In the genomic region with DNA sequence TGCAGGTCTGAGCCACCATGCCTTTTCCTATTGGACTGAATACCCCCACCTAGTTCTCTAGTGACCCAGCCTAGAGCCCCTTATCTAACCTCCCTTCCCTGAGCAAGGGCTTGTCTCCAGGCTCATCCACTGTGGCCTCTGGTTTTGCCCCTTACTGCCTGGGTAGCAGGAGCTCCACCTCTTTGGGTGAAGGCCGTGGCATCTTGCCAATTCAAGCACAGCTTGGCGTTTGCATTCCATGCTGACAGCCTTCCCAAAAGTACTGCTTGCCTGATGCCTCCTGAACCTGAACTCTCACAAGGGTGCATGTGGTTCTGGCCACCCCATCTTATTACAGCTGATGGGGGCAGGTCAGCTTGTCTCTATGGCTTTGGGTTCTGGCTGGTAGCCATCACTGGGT, we compare ENCODE assay signal across 15 mouse cellular contexts. TPM values are rescaled to one million over a fixed set of nuclear protein-coding genes. Genes with fewer than 3 reads are reported as not detected.
A peak's percentile ranks its signal among the peaks of the same experiment; 100 is the strongest.
DNase-seq lines count a peak whose midpoint lies in the region; ATAC-seq lines count a peak whose summit lies in the region.
"Had no signal": no experiment of that assay in that cellular context is flagged by ENCODE, and none has a peak within 500 bp of the region (broad histone marks: within the 10 kb centered on the region; RNA-seq: fewer than 3 reads in every experiment).

No protein-coding gene starts in this region.

- H3K36me3 ChIP-seq in heart, embryonic 11.5 days (ENCODE audit: control insufficient read depth, insufficient read depth, low read length): no peaks in the 10 kb centered on the region
- H3K36me3 ChIP-seq in midbrain, embryonic 14.5 days (ENCODE audit: control insufficient read depth, insufficient read depth, low read length): no peaks in the 10 kb centered on the region
- H3K36me3 ChIP-seq: liver, embryonic 13.5 days had no signal

- WGBS in heart, embryonic 11.5 days (ENCODE audit: insufficient replicate concordance): 40% methylated on average over 2 of the region's 2 CpGs
- 64% methylated on average over 2 of the region's 2 CpGs for WGBS in midbrain, embryonic 14.5 days

- no peaks in the 10 kb centered on the region for H3K9me3 ChIP-seq in heart, embryonic 11.5 days (replicated peaks; ENCODE audit: control insufficient read depth, low read length)
- H3K9me3 ChIP-seq in midbrain, embryonic 14.5 days (ENCODE audit: control insufficient read depth, low read length): no peaks in the 10 kb centered on the region
- H3K9me3 ChIP-seq: liver, embryonic 13.5 days had no signal

- peaks cover 2% of the 10 kb centered on the region; the same call in 1 of the 2 replicates for H3K27me3 ChIP-seq in heart, embryonic 11.5 days (ENCODE audit: control insufficient read depth, insufficient read depth, low read length)
- H3K27me3 ChIP-seq in midbrain, embryonic 14.5 days (ENCODE audit: control insufficient read depth, insufficient read depth, low read length): no peaks in the 10 kb centered on the region
- H3K27me3 ChIP-seq: liver, embryonic 13.5 days; Patski had no signal

- peak; percentile 18 for DNase-seq in heart, adult 8-10 months (ENCODE audit: low spot score)
- peak; percentile 50 for DNase-seq in urinary bladder, postnatal 14 days (ENCODE audit: low spot score)
- DNase-seq in urinary bladder, postnatal 4 days (ENCODE audit: low spot score in 2 of 2): no peak
- DNase-seq in kidney, postnatal 4 days: peak; percentile 48 to 57
- no peak for DNase-seq in gastrocnemius, postnatal 4 days (ENCODE audit: low spot score in 2 of 2)
- DNase-seq in gastrocnemius, postnatal 25 days: no peak
- no peak for DNase-seq in midbrain, embryonic 14.5 days
- DNase-seq: cerebellum, postnatal 36 days; layer of hippocampus, postnatal 36 days; liver, embryonic 13.5 days had no signal

- H3K4me1 ChIP-seq in heart, embryonic 11.5 days (ENCODE audit: control insufficient read depth, insufficient read depth, low read length): no peaks in the 10 kb centered on the region
- H3K4me1 ChIP-seq in midbrain, embryonic 14.5 days (ENCODE audit: control insufficient read depth, insufficient read depth, low read length): no peaks in the 10 kb centered on the region
- H3K4me1 ChIP-seq: liver, embryonic 13.5 days had no signal

- no peak for ATAC-seq in heart, embryonic 11.5 days (replicated peaks; ENCODE audit: insufficient number of reproducible peaks, low FRiP score, low TSS enrichment)
- ATAC-seq in midbrain, embryonic 14.5 days (ENCODE audit: low FRiP score, low TSS enrichment): no peak
- ATAC-seq: hindbrain, postnatal 0 days; midbrain, embryonic 16.5 days; Patski had no signal

- H3K27ac ChIP-seq in heart, embryonic 11.5 days (ENCODE audit: low read depth, low read length): no peak overlapping the region
- H3K27ac ChIP-seq in midbrain, embryonic 14.5 days (replicated peaks; ENCODE audit: low read depth, low read length): no peak overlapping the region
- H3K27ac ChIP-seq: hindbrain, postnatal 0 days; liver, embryonic 13.5 days had no signal

- no peak overlapping the region for H3K4me3 ChIP-seq in heart, embryonic 11.5 days (ENCODE audit: low read depth, low read length)
- H3K4me3 ChIP-seq in midbrain, embryonic 14.5 days (replicated peaks; ENCODE audit: low read depth, low read length): no peak overlapping the region
- H3K4me3 ChIP-seq: liver, embryonic 13.5 days had no signal

- no peak overlapping the region for H3K4me2 ChIP-seq in heart, embryonic 11.5 days
- no peak overlapping the region for H3K4me2 ChIP-seq in midbrain, embryonic 14.5 days (ENCODE audit: low read length)
- H3K4me2 ChIP-seq: liver, embryonic 13.5 days had no signal

- no peak overlapping the region for H3K9ac ChIP-seq in heart, embryonic 11.5 days (ENCODE audit: low read depth, low read length)
- no peak overlapping the region for H3K9ac ChIP-seq in midbrain, embryonic 14.5 days (replicated peaks; ENCODE audit: low read length)
- H3K9ac ChIP-seq: liver, embryonic 13.5 days had no signal

RNA-seq across cellular contexts. Expression of gene Mesp2, which starts 6.6 kb away (rescaled TPM):
- under 1 TPM in 3 of 4 experiments, not detected in 1; 0.22 to 0.23 (median 0.22) TPM for total RNA-seq in heart, adult 8-10 months (2022)
- 0.48 and 0.67 TPM in 2 replicates for polyA plus RNA-seq in heart, embryonic 11.5 days (2014; fragmentation: Nextera tagmentation; extraction: Ambion mirVana)
- under 1 TPM; 0.18 to 0.37 TPM for total RNA-seq in gastrocnemius, postnatal 4 days (2021)
- not detected for total RNA-seq in gastrocnemius, postnatal 25 days (2021)
- polyA plus RNA-seq in midbrain, embryonic 14.5 days (2014; fragmentation: Nextera tagmentation; extraction: Ambion mirVana): 1.1 and 1.8 TPM in 2 replicates
- total RNA-seq: gastrocnemius, adult 8-10 months had no signal

RNA-seq across cellular contexts. Expression of gene Mesp1, which starts 10.3 kb away (rescaled TPM):
- total RNA-seq in heart, adult 8-10 months (2022): not detected
- polyA plus RNA-seq in heart, embryonic 11.5 days (2014; fragmentation: Nextera tagmentation; extraction: Ambion mirVana): 0.17 TPM in 1 of 2 replicates, not detected in the other
- not detected for total RNA-seq in gastrocnemius, postnatal 4 days (2021)
- not detected for total RNA-seq in gastrocnemius, postnatal 25 days (2021)
- polyA plus RNA-seq in midbrain, embryonic 14.5 days (2014; fragmentation: Nextera tagmentation; extraction: Ambion mirVana): 0.23 and 0.33 TPM in 2 replicates
- total RNA-seq: gastrocnemius, adult 8-10 months had no signal
- polyA plus RNA-seq: liver, embryonic 13.5 days; Patski had no signal

RNA-seq across cellular contexts. Expression of gene Anpep, which starts 57.0 kb away (rescaled TPM):
- total RNA-seq in heart, adult 8-10 months (2022): 10 to 100 TPM in 3 of 4 experiments, 1 to 10 TPM in 1; 9.2 to 16.4 (median 10.3) TPM
- polyA plus RNA-seq in heart, embryonic 11.5 days (2014; fragmentation: Nextera tagmentation; extraction: Ambion mirVana): 7.7 and 9.9 TPM in 2 replicates
- total RNA-seq in gastrocnemius, postnatal 4 days (2021): 10 to 100 TPM; 26.4 to 28.8 TPM
- 1 to 10 TPM; 5.7 to 6.3 TPM for total RNA-seq in gastrocnemius, postnatal 25 days (2021)
- 2.1 and 4.1 TPM in 2 replicates for polyA plus RNA-seq in midbrain, embryonic 14.5 days (2014; fragmentation: Nextera tagmentation; extraction: Ambion mirVana)

Comparison
In these comparisons a context has a peak if more than half of its experiments do, and no peak if none do; other contexts are left out.
1. DNase-seq: peak in heart, adult 8-10 months (single experiment), urinary bladder, postnatal 14 days (single experiment) and kidney, postnatal 4 days (2 of 2); none in urinary bladder, postnatal 4 days (0 of 2), gastrocnemius, postnatal 4 days (0 of 2), gastrocnemius, postnatal 25 days (single experiment) and midbrain, embryonic 14.5 days (single experiment).